Mouse (Mus musculus) heart, embryonic 15.5 days (tissue): ENCODE data around the gene Olfr60. TPM values are rescaled to one million over a fixed set of nuclear protein-coding genes. Genes with fewer than 3 reads are reported as not detected.

Experiments
- ATAC-seq: fragments of 200-750 bp; cut with Nextera tagmentation; replicated peaks from 2 replicates; pipeline ENCODE4 v1.8.0; 2017; ENCODE audit warnings: low read depth, moderate TSS enrichment; ENCODE audit not compliant: insufficient number of reproducible peaks, insufficient read depth, low FRiP score
- H3K27ac ChIP-seq: fragments of 300-500 bp; sonication (generic); 2 replicates; pipeline ENCODE4 v1.5.1; 2015; ENCODE audit warnings: mild to moderate bottlenecking, inconsistent platforms
- H3K27me3 ChIP-seq: fragments of 300-500 bp; sonication (generic); 2 replicates; pipeline ENCODE4 v1.6.1; 2015; ENCODE audit warnings: inconsistent platforms
- H3K36me3 ChIP-seq: fragments of 300-500 bp; sonication (generic); 2 replicates; pipeline ENCODE4 v1.6.1; 2015; ENCODE audit warnings: mild to moderate bottlenecking, inconsistent platforms
- H3K4me1 ChIP-seq: fragments of 300-500 bp; sonication (generic); replicated peaks from 2 replicates; pipeline ENCODE4 v1.6.1; 2015; ENCODE audit warnings: inconsistent platforms
- H3K4me2 ChIP-seq: fragments of 300-500 bp; sonication (generic); 2 replicates; pipeline ENCODE4 v1.6.1; 2015; ENCODE audit warnings: inconsistent platforms, mild to moderate bottlenecking, moderate library complexity
- H3K4me3 ChIP-seq: fragments of 300-500 bp; sonication (generic); 2 replicates; pipeline ENCODE4 v1.5.1; 2015; ENCODE audit warnings: mild to moderate bottlenecking, inconsistent platforms
- H3K9ac ChIP-seq: fragments of 300-500 bp; sonication (generic); 2 replicates; pipeline ENCODE4 v1.6.1; 2015; ENCODE audit warnings: mild to moderate bottlenecking, inconsistent platforms
- H3K9me3 ChIP-seq: fragments of 300-500 bp; sonication (generic); replicated peaks from 2 replicates; pipeline ENCODE4 v1.6.1; 2016; ENCODE audit warnings: inconsistent platforms
- WGBS: fragments of 180-500 bp; shearing (Covaris S2); methylation state at CpG from one replicate; pipeline ENCODE4 v1.1.7; 2015; ENCODE audit warnings: mixed read lengths; 5-methylcytosine and 5-hydroxymethylcytosine counted together
- polyA plus RNA-seq: library from polyadenylated mRNA; unstranded; fragments of >200 nt; fragmentation: Nextera tagmentation; extraction: Ambion mirVana; gene quantifications from 2 replicates; pipeline ENCODE4 v1.2.1, GENCODE M21; 2015

Olfr60 gene
- polyA plus RNA-seq: not detected in 2 replicates

DNA sequence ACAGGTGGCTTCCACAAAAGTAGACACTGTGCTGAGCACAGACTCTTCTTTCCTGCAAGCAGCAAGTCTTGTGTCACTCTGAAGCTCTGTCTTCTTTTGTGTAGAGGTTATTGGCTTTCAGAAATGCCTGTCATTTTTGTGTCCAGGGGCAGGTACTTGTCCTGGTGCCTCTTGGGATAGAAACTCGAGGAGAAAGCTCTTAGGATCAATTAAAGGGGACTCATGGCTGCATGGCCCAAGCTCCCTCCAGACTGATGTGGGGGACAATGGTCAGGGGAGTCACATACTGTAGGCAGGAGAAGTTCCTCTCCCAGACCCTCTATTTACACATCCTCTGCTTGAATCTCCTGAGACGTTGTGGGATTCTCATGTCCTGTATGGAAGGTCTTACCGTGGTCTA is at the start of gene Olfr60:
Olfr60 (minus strand) TSS at position 101 of the 400 bp plus-strand sequence.
- H3K27ac ChIP-seq: no peak within 1 kb of the TSS
- H3K9me3 ChIP-seq: no peaks in the 10 kb centered on the region
- H3K36me3 ChIP-seq: no peaks in the 10 kb centered on the region
- H3K4me3 ChIP-seq: no peak within 1 kb of the TSS
- H3K4me2 ChIP-seq: no peak within 1 kb of the TSS
- no peaks in the 10 kb centered on the region for H3K27me3 ChIP-seq
- no peak for ATAC-seq
- WGBS: 55% methylated on average over 3 of the region's 3 CpGs
- H3K4me1 ChIP-seq: no peaks in the 10 kb centered on the region
- no peak within 1 kb of the TSS for H3K9ac ChIP-seq

DNA sequence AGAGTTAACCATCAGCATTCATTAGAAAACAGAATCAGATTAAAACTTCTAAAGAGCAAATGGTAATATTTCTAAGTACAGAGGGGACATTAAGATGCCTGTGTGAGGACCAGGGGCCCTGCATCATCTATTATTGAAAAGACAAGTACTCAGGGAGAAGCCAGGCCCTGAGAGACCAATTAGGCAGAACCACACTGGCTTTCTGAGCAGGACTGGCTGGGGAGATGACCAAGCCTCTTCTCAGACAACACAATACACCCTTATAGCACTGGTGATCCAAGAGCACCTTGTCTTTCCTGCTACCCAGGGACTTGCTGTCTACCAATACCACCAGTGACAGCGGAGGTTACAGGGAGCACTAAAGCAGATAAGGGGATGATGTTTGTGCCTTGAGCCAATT is 41.3 kb upstream of the Olfr60 start, which contains the start of gene Olfr531:
Olfr531 (minus strand) TSS at position 101 of the 400 bp plus-strand sequence.
- H3K27ac ChIP-seq: no peak within 1 kb of the TSS
- ATAC-seq: no peak
- H3K9ac ChIP-seq: no peak within 1 kb of the TSS
- H3K36me3 ChIP-seq: no peaks in the 10 kb centered on the region
- no peaks in the 10 kb centered on the region for H3K27me3 ChIP-seq
- no peaks in the 10 kb centered on the region for H3K4me1 ChIP-seq
- no peaks in the 10 kb centered on the region for H3K9me3 ChIP-seq
- no peak within 1 kb of the TSS for H3K4me2 ChIP-seq
- H3K4me3 ChIP-seq: no peak within 1 kb of the TSS
- 68% methylated on average over 1 of the region's 1 CpGs for WGBS

DNA sequence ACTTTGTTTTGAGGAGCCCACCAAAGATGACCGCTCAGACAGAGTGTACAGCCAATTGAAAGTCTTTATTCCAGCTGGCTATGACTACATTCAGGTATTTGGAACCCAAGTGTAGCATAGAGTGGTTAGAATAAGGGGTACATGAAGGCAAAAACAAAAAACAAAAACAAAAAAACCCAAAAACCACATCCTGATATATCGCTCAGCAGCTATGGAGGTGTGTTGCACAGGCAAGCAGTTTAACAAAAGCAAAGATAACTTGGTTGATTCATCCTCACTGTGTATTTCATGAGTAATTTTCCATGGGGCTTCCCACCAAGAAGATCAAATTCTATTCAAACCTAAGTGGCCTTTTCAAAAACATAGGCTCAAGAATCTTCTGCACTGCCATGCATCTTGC is 15.4 kb upstream of the Olfr60 start:
- Histone ChIP-seq H3K9ac (no peak overlapping the region), H3K27ac (no peak overlapping the region), H3K4me2 (no peak overlapping the region), H3K27me3 (no peaks in the 10 kb centered on the region), H3K4me3 (no peak overlapping the region), H3K36me3 (no peaks in the 10 kb centered on the region), H3K4me1 (no peaks in the 10 kb centered on the region), H3K9me3 (no peaks in the 10 kb centered on the region)
- no peak for ATAC-seq
- whole genome bisulfite sequencing: 85% methylated on average over 2 of the region's 2 CpGs

DNA sequence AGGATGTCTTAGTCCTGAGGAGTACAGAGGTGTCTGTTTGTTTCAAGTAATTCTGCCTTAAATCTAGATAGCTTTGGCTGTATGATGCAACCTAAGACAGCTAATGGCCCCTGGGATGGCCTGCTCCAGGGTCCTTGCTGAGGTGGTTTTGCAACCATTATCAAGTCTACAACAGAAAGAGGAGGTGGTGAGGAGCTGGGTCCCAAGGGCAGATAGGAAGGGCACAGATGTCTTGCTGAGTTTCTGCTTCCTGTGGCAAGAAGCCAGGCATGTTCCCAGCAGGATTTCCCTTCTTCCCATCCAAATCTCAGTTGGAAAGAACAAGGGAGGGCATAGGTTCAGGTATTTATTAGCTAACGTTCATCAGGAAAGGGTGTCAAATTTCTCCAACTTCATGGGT is 14.8 kb upstream of the Olfr60 start, which contains the start of gene Olfr530:
Olfr530 (minus strand) TSS at position 101 of the 400 bp plus-strand sequence.
- Histone ChIP-seq H3K27ac (no peak within 1 kb of the TSS), H3K4me2 (no peak within 1 kb of the TSS), H3K4me1 (no peaks in the 10 kb centered on the region), H3K9ac (no peak within 1 kb of the TSS), H3K36me3 (no peaks in the 10 kb centered on the region), H3K9me3 (no peaks in the 10 kb centered on the region), H3K4me3 (no peak within 1 kb of the TSS), H3K27me3 (no peaks in the 10 kb centered on the region)
- ATAC-seq: no peak
- 50% methylated on average over 1 of the region's 1 CpGs for WGBS

DNA sequence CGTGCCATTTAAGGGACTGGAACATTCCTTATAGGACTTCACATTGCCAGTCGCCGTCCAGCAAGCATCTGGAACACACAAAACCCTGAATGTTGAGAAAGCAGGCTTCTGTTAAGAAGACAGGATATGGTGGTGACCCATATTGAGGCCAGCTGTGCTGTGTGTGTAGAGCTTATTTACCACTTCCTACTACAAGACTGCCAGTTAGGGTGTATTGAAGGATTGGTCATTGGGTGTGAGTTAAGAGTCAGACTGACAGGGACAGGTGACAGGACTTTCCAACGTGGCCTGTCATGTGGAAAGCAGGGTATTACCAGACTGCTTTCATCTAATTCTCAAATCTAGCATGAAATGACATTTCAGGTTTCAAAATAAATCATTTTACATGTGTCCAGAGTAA is 12.8 kb upstream of the Olfr60 start:
- WGBS: 60% methylated on average over 4 of the region's 4 CpGs
- Histone ChIP-seq H3K9me3 (no peaks in the 10 kb centered on the region), H3K4me1 (no peaks in the 10 kb centered on the region)

DNA sequence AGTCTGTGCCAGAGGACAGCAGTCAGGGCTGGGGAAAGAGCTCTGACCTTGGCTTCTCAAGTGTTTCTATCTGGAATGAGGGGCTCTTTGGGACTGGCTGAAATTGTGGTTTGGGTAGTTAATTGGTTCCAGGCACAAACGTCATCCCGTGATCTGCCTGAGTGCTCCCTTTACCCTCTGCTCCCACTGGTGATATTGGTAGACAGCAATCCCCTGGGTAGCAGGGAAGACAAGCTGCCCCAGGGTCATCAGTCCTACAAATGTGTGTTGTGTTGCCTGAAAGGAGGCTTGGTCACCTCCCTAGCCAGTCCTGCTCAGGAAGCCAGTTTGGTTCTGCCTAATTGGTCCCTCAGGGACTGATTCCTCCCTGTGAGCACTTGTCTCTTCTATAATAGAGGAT is 27.8 kb downstream of the Olfr60 start, which contains the start of gene Olfr527:
Olfr527 (plus strand) TSS at position 301 of the 400 bp plus-strand sequence.
- no peaks in the 10 kb centered on the region for H3K4me1 ChIP-seq
- H3K4me2 ChIP-seq: no peak within 1 kb of the TSS
- H3K9me3 ChIP-seq: no peaks in the 10 kb centered on the region
- H3K36me3 ChIP-seq: no peaks in the 10 kb centered on the region
- no peak within 1 kb of the TSS for H3K27ac ChIP-seq
- H3K4me3 ChIP-seq: no peak within 1 kb of the TSS
- WGBS: 80% methylated on average over 2 of the region's 2 CpGs
- ATAC-seq: no peak
- no peaks in the 10 kb centered on the region for H3K27me3 ChIP-seq
- no peak within 1 kb of the TSS for H3K9ac ChIP-seq

More for the DNA sequence above, 12.8 kb upstream of the Olfr60 start:
- no peak for ATAC-seq
- Histone ChIP-seq H3K27me3 (no peaks in the 10 kb centered on the region), H3K4me3 (no peak overlapping the region), H3K4me2 (no peak overlapping the region), H3K9ac (no peak overlapping the region), H3K27ac (no peak overlapping the region), H3K36me3 (no peaks in the 10 kb centered on the region)

DNA sequence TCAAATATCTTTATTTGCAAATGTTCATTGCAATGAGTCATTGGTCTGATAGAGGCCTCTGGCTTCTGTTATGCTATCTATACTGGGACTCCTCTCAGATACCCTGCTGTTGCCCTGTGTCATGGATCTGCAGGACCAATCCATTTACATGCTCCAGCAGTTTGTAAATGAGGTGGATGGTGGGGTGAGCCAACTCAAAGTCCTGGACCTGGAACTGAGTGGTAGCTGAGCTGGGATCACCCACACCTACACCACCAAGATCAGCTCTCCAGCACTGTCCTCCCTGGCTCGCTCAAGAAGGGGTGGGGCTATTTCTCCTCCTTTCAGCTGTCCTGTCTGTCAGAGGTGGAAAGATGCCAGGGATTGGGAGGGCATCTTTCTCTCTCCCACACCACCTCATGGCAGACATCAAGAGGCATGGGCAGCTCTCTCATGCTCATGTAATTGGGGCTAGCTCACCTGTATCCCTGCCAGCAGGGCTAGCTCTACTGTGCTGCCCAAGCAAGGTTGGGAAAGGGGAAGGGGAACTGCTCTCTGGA is 31.6 kb downstream of the Olfr60 start:
- Histone ChIP-seq H3K9me3 (no peaks in the 10 kb centered on the region), H3K4me2 (no peak overlapping the region), H3K27me3 (no peaks in the 10 kb centered on the region), H3K36me3 (no peaks in the 10 kb centered on the region), H3K4me1 (no peaks in the 10 kb centered on the region), H3K4me3 (no peak overlapping the region), H3K27ac (no peak overlapping the region), H3K9ac (no peak overlapping the region)
- 54% methylated on average over 1 of the region's 1 CpGs for WGBS
- ATAC-seq: no peak

DNA sequence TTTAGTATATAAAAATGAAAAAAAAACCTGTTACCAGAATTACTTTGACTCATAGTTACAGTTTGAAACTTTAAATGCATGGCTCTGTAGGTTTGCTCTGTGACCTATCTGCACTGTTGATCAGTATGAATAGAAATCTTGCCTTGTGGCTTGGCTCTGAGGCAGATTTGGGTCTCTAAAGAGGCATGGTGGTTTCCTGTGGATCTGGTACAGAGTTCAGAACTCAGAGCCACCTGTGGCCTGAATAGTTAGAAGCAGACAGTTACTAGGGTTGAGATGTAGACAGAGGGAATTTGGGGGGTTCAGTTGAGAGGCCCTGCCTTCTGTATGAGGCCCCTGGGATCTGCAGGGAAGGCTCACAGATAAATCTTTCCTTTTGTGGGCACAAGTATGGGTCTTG is 40.3 kb downstream of the Olfr60 start:
- H3K27me3 ChIP-seq: no peaks in the 10 kb centered on the region
- no peak overlapping the region for H3K9ac ChIP-seq
- H3K4me3 ChIP-seq: no peak overlapping the region
- H3K9me3 ChIP-seq: no peaks in the 10 kb centered on the region
- H3K36me3 ChIP-seq: no peaks in the 10 kb centered on the region
- H3K4me1 ChIP-seq: no peaks in the 10 kb centered on the region
- no peak overlapping the region for H3K27ac ChIP-seq
- no peak overlapping the region for H3K4me2 ChIP-seq
- no peak for ATAC-seq

DNA sequence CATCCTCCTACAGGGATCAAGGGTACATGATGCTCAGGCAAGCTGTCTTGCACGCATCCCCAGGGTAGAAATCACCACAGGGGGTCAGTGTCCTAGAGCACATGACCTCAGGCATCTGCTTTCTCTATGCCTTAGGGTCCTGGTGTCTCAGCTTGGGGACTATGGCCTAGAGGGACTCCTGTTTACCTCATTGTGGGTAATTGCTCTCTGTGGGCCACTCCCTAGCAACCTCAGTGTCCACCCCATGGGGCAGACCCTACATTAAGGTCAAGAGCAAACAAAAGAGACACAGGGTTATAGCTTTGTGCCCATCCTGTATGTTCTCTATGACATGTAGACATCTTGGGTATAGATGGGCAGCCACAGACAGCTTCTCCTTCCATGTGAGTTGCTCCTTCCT is 40.9 kb downstream of the Olfr60 start, which contains the start of gene Olfr525:
Olfr525 (plus strand) TSS at position 301 of the 400 bp plus-strand sequence.
- H3K9me3 ChIP-seq: no peaks in the 10 kb centered on the region
- H3K4me1 ChIP-seq: no peaks in the 10 kb centered on the region
- H3K27ac ChIP-seq: no peak within 1 kb of the TSS
- no peak within 1 kb of the TSS for H3K9ac ChIP-seq
- no peaks in the 10 kb centered on the region for H3K27me3 ChIP-seq
- H3K36me3 ChIP-seq: no peaks in the 10 kb centered on the region
- 48% methylated on average over 1 of the region's 1 CpGs for WGBS
- no peak within 1 kb of the TSS for H3K4me3 ChIP-seq
- ATAC-seq: no peak
- no peak within 1 kb of the TSS for H3K4me2 ChIP-seq

DNA sequence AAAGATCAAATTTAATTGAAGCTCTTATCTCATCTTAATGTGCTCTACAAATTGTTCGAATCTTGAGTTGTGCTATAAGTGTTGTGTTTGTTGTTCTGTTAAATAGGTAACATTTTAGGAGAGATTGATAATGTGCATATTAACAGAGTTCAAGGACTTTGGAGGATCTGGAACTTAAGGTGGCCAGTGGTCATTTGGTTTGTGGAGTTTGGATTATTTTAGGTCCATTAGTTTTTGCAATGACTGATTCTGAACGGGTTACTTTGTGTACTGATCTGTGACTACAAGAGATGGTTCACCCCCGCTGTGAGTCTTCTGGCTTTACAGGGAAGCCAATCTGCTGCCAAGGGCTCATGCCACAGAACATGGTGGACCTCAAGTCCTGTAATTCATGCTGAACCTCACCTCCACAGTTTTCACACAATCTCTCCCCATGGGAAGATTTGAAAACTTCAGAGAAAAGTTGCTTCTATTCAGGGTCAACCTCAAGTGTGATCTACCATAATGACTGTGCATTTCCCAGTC is 41.5 kb downstream of the Olfr60 start:
- ATAC-seq: no peak
- Histone ChIP-seq H3K27me3 (no peaks in the 10 kb centered on the region), H3K4me2 (no peak overlapping the region), H3K4me1 (no peaks in the 10 kb centered on the region), H3K9ac (no peak overlapping the region), H3K36me3 (no peaks in the 10 kb centered on the region), H3K27ac (no peak overlapping the region), H3K9me3 (no peaks in the 10 kb centered on the region), H3K4me3 (no peak overlapping the region)
- 69% methylated on average over 3 of the region's 3 CpGs for WGBS

DNA sequence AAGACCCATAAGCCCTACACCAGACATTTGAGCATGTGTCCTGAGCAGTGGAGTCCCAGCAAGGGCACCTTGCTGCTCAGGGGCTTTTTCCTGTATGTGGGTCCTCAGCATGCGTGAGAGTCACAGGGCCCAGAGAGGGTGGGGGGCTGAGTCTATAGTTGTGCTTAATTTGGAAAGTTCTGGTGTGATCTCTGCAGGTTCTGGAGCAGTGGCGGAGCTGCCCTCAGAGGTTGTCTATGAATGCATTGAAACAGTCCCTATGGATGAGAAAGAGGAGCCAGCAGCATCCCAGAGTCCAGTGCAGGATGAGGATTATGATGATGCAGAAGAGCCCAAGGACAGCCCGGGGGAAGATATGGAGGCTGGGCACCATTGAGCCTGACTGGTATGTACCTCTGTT is 62.1 kb downstream of the Olfr60 start:
- no peak overlapping the region for H3K4me3 ChIP-seq
- ATAC-seq: no peak
- no peaks in the 10 kb centered on the region for H3K27me3 ChIP-seq
- no peak overlapping the region for H3K27ac ChIP-seq
- H3K9ac ChIP-seq: no peak overlapping the region
- no peaks in the 10 kb centered on the region for H3K4me1 ChIP-seq
- WGBS: 70% methylated on average over 3 of the region's 3 CpGs
- H3K36me3 ChIP-seq: no peaks in the 10 kb centered on the region
- H3K4me2 ChIP-seq: no peak overlapping the region
- no peaks in the 10 kb centered on the region for H3K9me3 ChIP-seq

DNA sequence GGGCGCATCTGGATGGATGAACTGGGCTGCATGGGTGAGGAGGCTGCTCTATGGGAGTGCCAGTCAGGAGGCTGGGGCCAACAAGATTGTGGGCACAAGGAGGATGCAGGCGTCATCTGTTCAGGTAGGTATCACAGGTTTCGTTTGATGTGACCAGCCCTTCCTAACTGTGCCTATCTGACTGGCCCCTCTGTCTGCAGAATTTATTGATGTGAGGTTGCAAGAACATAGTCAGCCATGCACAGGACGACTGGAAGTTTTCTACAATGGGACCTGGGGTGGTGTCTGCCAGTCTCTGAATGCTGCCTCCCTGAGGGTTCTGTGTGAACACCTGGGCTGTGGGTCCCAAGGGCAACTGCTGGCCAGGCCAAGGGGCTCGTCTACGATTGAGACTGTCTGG is 64.6 kb downstream of the Olfr60 start:
- H3K9me3 ChIP-seq: no peaks in the 10 kb centered on the region
- H3K36me3 ChIP-seq: no peaks in the 10 kb centered on the region
- no peak for ATAC-seq
- WGBS: 59% methylated on average over 6 of the region's 6 CpGs
- no peaks in the 10 kb centered on the region for H3K27me3 ChIP-seq
- H3K4me2 ChIP-seq: no peak overlapping the region
- no peak overlapping the region for H3K9ac ChIP-seq
- no peak overlapping the region for H3K4me3 ChIP-seq
- no peak overlapping the region for H3K27ac ChIP-seq
- H3K4me1 ChIP-seq: no peaks in the 10 kb centered on the region
